Mouse (Mus musculus): ENCODE measurements at regions not wholly inside any gene's neighbourhood (a gene's known extent, or its start where the extent isn't known, plus 50 kb on each side); places are given as distances from the start of the nearest gene placed in this dataset.

- WGBS: 92% methylated on average over 7 of the region's 7 CpGs
These were observed 147.3 kb downstream of the Gm12728 start for GRCm38 (mm10) chr4:105936755-105937514.

GRCm38 (mm10) chr4:105937587-105937986 lies 147.9 kb downstream of the Gm12728 start:
- no peaks in the 10 kb centered on the region for H3K36me3 ChIP-seq (ENCODE audit: control insufficient read depth, insufficient read depth, low read length)
- no peak overlapping the region for H3K4me3 ChIP-seq (ENCODE audit: low read length)
- no peak for ATAC-seq
- no peak overlapping the region for H3K4me2 ChIP-seq (ENCODE audit: low read length)
- H3K9me3 ChIP-seq (ENCODE audit: control insufficient read depth, low read length): no peaks in the 10 kb centered on the region
- no peaks in the 10 kb centered on the region for H3K27me3 ChIP-seq (replicated peaks; ENCODE audit: control insufficient read depth, insufficient read depth, low read length)
- H3K4me1 ChIP-seq (ENCODE audit: control insufficient read depth, insufficient read depth, low read depth, low read length): no peaks in the 10 kb centered on the region
- 83% methylated on average over 6 of the region's 6 CpGs for WGBS
- no peak overlapping the region for H3K27ac ChIP-seq (ENCODE audit: low read depth, low read length)
- no peak overlapping the region for H3K9ac ChIP-seq (ENCODE audit: low read depth, low read length)

More at GRCm38 (mm10) chr4:105936755-105937514, 147.3 kb downstream of the Gm12728 start:
- H3K36me3 ChIP-seq (ENCODE audit: control insufficient read depth, insufficient read depth, low read length): no peaks in the 10 kb centered on the region
- no peaks in the 10 kb centered on the region for H3K9me3 ChIP-seq (ENCODE audit: control insufficient read depth, low read length)
- H3K27ac ChIP-seq (ENCODE audit: low read depth, low read length): no peak overlapping the region
- H3K4me2 ChIP-seq (ENCODE audit: low read length): no peak overlapping the region
- no peak overlapping the region for H3K9ac ChIP-seq (ENCODE audit: low read depth, low read length)
- ATAC-seq: no peak
- no peak overlapping the region for H3K4me3 ChIP-seq (ENCODE audit: low read length)
- no peaks in the 10 kb centered on the region for H3K27me3 ChIP-seq (replicated peaks; ENCODE audit: control insufficient read depth, insufficient read depth, low read length)
- no peaks in the 10 kb centered on the region for H3K4me1 ChIP-seq (ENCODE audit: control insufficient read depth, insufficient read depth, low read depth, low read length)

DNA sequence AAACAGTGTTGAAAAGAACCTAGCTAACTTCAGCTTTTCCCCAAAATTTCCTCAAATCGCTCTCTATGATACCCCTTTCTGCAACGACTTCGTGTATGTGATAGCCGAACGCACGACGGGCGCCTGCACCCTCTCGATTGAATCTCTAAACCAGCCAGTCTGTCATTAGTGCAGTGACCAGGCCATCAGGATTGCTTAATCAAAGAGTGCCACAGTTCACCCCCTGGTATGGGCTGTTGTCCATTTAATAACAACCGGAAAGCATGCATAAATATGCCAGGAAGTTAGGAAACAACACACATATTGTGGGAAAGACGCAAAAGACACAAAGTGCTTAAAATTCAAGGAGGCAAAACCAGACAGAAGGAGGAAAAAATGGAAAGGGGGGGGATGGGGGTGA lies 149.2 kb downstream of the Gm12728 start:
- Histone ChIP-seq H3K9me3 (ENCODE audit: control insufficient read depth, low read length) (no peaks in the 10 kb centered on the region), H3K4me3 (ENCODE audit: low read length) (no peak overlapping the region), H3K4me2 (ENCODE audit: low read length) (no peak overlapping the region), H3K27me3 (replicated peaks; ENCODE audit: control insufficient read depth, insufficient read depth, low read length) (no peaks in the 10 kb centered on the region), H3K36me3 (ENCODE audit: control insufficient read depth, insufficient read depth, low read length) (no peaks in the 10 kb centered on the region), H3K27ac (ENCODE audit: low read depth, low read length) (no peak overlapping the region), H3K9ac (ENCODE audit: low read depth, low read length) (no peak overlapping the region), H3K4me1 (ENCODE audit: control insufficient read depth, insufficient read depth, low read depth, low read length) (no peaks in the 10 kb centered on the region)
- ATAC-seq: no peak
- 85% methylated on average over 11 of the region's 11 CpGs for WGBS

DNA sequence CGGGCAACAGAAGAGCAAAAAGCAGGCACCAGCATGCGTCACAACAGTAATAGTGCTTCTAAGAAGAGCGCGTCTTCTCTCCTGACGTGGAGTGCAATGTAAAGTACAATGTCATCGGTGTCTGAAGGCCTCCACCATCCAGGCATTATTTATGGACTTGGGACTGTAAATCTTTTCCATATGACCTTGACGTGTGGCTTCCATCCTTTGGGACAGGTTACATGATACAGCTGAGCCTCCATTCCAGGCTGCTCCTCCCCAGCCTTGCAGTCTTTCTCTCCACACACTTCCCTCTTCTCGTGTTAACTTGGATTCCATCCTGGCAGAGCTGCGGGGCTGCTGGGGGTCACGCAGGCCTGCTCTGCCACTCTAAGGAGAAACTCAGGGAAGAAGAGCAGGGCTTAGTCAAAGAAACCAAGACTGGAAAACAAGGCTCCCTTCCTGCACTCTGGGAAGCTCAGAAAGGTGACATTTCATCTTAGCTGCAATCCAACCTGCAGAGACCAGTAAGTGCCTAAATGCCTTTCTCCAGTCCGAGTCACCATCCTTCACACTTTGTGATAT lies 150.0 kb downstream of the Gm12728 start:
- Histone ChIP-seq H3K4me2 (ENCODE audit: low read length) (no peak overlapping the region), H3K36me3 (ENCODE audit: control insufficient read depth, insufficient read depth, low read length) (no peaks in the 10 kb centered on the region), H3K4me1 (ENCODE audit: control insufficient read depth, insufficient read depth, low read depth, low read length) (no peaks in the 10 kb centered on the region), H3K9me3 (ENCODE audit: control insufficient read depth, low read length) (no peaks in the 10 kb centered on the region), H3K4me3 (ENCODE audit: low read length) (no peak overlapping the region), H3K27ac (ENCODE audit: low read depth, low read length) (no peak overlapping the region), H3K27me3 (replicated peaks; ENCODE audit: control insufficient read depth, insufficient read depth, low read length) (no peaks in the 10 kb centered on the region), H3K9ac (ENCODE audit: low read depth, low read length) (no peak overlapping the region)
- ATAC-seq: no peak
- WGBS: 83% methylated on average over 11 of the region's 11 CpGs

GRCm38 (mm10) chr4:105940891-105941290 lies 151.2 kb downstream of the Gm12728 start:
- no peaks in the 10 kb centered on the region for H3K27me3 ChIP-seq (replicated peaks; ENCODE audit: control insufficient read depth, insufficient read depth, low read length)
- H3K4me2 ChIP-seq (ENCODE audit: low read length): no peak overlapping the region
- H3K9me3 ChIP-seq (ENCODE audit: control insufficient read depth, low read length): no peaks in the 10 kb centered on the region
- no peak overlapping the region for H3K9ac ChIP-seq (ENCODE audit: low read depth, low read length)
- no peak overlapping the region for H3K4me3 ChIP-seq (ENCODE audit: low read length)
- H3K36me3 ChIP-seq (ENCODE audit: control insufficient read depth, insufficient read depth, low read length): no peaks in the 10 kb centered on the region
- no peak overlapping the region for H3K27ac ChIP-seq (ENCODE audit: low read depth, low read length)
- no peaks in the 10 kb centered on the region for H3K4me1 ChIP-seq (ENCODE audit: control insufficient read depth, insufficient read depth, low read depth, low read length)
- 89% methylated on average over 7 of the region's 7 CpGs for WGBS
- no peak for ATAC-seq

GRCm38 (mm10) chr4:105941785-105942184 lies 152.1 kb downstream of the Gm12728 start:
- Histone ChIP-seq H3K36me3 (ENCODE audit: control insufficient read depth, insufficient read depth, low read length) (no peaks in the 10 kb centered on the region), H3K9me3 (ENCODE audit: control insufficient read depth, low read length) (no peaks in the 10 kb centered on the region), H3K4me1 (ENCODE audit: control insufficient read depth, insufficient read depth, low read depth, low read length) (no peaks in the 10 kb centered on the region), H3K27me3 (replicated peaks; ENCODE audit: control insufficient read depth, insufficient read depth, low read length) (no peaks in the 10 kb centered on the region), H3K4me3 (ENCODE audit: low read length) (no peak overlapping the region), H3K9ac (ENCODE audit: low read depth, low read length) (no peak overlapping the region), H3K4me2 (ENCODE audit: low read length) (no peak overlapping the region), H3K27ac (ENCODE audit: low read depth, low read length) (no peak overlapping the region)
- WGBS: 42% methylated on average over 7 of the region's 7 CpGs
- ATAC-seq: no peak

DNA sequence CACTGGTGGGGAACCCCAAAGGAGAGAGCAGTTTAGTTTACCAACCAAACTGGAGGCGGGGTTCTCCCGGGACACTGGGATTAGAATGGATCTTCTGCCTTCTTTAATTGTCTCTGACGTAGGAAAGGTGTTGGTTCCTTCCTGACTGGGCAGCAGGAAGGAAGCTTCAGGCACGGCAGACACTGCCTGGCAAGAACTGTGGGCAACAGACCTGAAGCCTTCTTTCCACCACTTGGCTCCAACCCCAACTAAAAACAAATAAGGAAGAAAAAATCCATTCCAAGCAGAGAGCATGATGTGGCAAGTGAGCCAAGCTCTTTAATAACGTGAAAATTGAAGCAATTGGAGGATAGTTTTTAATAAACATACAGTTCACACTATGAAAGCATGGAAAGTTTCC lies 155.3 kb downstream of the Gm12728 start:
- Histone ChIP-seq H3K9ac (ENCODE audit: low read depth, low read length) (no peak overlapping the region), H3K4me3 (ENCODE audit: low read length) (no peak overlapping the region), H3K27ac (ENCODE audit: low read depth, low read length) (no peak overlapping the region), H3K9me3 (ENCODE audit: control insufficient read depth, low read length) (no peaks in the 10 kb centered on the region), H3K4me1 (ENCODE audit: control insufficient read depth, insufficient read depth, low read depth, low read length) (no peaks in the 10 kb centered on the region), H3K27me3 (replicated peaks; ENCODE audit: control insufficient read depth, insufficient read depth, low read length) (no peaks in the 10 kb centered on the region), H3K4me2 (ENCODE audit: low read length) (no peak overlapping the region), H3K36me3 (ENCODE audit: control insufficient read depth, insufficient read depth, low read length) (no peaks in the 10 kb centered on the region)
- ATAC-seq: no peak
- 72% methylated on average over 5 of the region's 5 CpGs for WGBS

DNA sequence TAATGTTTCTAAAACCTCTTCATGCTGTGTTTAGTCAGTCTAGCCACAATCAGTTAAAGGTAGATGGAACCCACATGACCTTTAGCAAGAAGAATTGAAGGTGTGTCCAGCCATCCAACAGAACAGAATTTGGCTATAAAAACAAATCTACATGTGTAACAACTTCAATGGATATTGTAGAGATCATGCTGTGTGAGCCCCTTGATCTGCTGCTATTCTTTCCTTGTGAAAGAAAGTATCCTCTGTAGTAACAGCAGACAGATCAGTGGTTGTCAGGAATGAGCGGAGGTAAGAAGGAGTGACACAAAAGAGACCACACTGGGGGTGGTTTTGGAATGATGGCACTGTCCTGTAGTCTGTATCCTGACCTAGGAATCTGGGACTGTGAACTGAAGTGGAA lies 156.3 kb downstream of the Gm12728 start:
- Histone ChIP-seq H3K9me3 (ENCODE audit: control insufficient read depth, low read length) (no peaks in the 10 kb centered on the region), H3K4me2 (ENCODE audit: low read length) (no peak overlapping the region), H3K9ac (ENCODE audit: low read depth, low read length) (no peak overlapping the region), H3K27ac (ENCODE audit: low read depth, low read length) (no peak overlapping the region), H3K27me3 (replicated peaks; ENCODE audit: control insufficient read depth, insufficient read depth, low read length) (no peaks in the 10 kb centered on the region), H3K36me3 (ENCODE audit: control insufficient read depth, insufficient read depth, low read length) (no peaks in the 10 kb centered on the region), H3K4me1 (ENCODE audit: control insufficient read depth, insufficient read depth, low read depth, low read length) (no peaks in the 10 kb centered on the region), H3K4me3 (ENCODE audit: low read length) (no peak overlapping the region)
- 63% methylated on average over 1 of the region's 1 CpGs for WGBS
- ATAC-seq: no peak

DNA sequence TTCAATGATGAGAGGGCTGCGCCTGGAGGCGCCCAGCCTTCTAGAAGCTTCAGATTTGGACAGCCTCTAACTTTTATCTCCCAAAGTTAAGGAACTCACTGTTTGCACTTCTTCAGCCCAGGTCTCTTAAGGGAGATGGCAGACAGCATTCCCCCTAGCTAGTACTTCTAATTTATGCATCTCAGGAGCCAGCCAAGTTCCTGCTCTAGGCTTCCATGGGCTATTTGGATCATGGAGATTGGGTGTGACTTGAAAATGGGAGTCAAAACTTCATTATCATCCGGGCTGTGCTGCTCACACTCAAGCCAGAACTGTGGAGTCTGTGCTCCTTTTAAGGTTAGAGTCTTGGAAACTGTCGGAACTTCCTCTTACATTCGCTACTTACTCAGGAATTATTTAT lies 158.7 kb downstream of the Gm12728 start:
- no peak for ATAC-seq
- Histone ChIP-seq H3K4me3 (ENCODE audit: low read length) (no peak overlapping the region), H3K4me2 (ENCODE audit: low read length) (no peak overlapping the region), H3K27ac (ENCODE audit: low read depth, low read length) (no peak overlapping the region), H3K27me3 (replicated peaks; ENCODE audit: control insufficient read depth, insufficient read depth, low read length) (no peaks in the 10 kb centered on the region), H3K9me3 (ENCODE audit: control insufficient read depth, low read length) (no peaks in the 10 kb centered on the region), H3K9ac (ENCODE audit: low read depth, low read length) (no peak overlapping the region), H3K4me1 (ENCODE audit: control insufficient read depth, insufficient read depth, low read depth, low read length) (no peaks in the 10 kb centered on the region), H3K36me3 (ENCODE audit: control insufficient read depth, insufficient read depth, low read length) (no peaks in the 10 kb centered on the region)
- WGBS: 87% methylated on average over 5 of the region's 5 CpGs
